Mouse (Mus musculus) adrenal gland, adult (tissue): Measurements from ENCODE around the gene Clcn7.

Source experiments
- DNase-seq, 2 experiments: peaks; one replicate each; pipeline ENCODE4 v3.0.0; 2022 to 2023; ENCODE audit warnings: low spot score in 1 of 2; ENCODE audit not compliant: inconsistent age in 2 of 2

The Clcn7 gene

DNA sequence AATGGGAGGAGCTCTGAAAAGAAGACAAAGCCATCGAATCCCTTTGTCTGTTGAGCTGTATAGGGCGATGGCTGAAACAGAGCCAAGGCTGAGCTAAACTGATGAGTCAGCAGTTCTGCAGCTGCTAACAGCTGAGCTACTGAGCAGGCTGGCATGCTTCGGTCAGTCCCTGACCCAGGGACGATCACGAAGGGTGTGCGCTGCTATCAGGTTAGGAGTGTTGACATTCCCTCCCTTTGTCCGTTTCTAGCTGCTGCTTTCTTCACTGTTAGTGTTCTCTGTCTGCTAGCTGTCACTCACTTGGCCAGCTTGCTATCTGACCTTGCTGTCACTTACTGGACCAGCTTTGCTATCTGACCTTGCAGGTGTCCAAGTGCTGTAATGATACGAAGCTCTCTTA, 6.1 kb upstream of the Clcn7 start:
- DNase-seq, result peak; percentile 55 to 80

DNA sequence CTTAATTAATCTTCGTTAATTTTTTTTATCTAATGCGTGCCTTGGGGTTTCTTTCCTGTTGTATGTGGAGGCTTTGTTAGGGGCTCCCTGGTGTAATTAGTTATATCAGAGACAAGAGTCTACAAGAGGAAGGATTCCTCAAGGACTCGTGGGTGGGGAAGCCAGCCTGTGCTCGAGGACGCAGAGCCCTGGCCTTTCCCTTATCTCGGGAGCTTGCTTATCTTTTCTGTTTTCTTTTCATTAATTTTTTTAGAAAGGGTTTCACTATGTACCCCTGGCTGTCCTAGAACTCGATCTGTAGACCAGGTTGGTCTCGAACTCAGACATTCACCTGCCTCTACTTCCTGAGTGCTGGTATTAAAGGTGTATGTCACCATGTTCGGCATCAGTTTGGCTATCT, 5.5 kb upstream of the Clcn7 start:
- DNase-seq, result peak; percentile 38 to 64

DNA sequence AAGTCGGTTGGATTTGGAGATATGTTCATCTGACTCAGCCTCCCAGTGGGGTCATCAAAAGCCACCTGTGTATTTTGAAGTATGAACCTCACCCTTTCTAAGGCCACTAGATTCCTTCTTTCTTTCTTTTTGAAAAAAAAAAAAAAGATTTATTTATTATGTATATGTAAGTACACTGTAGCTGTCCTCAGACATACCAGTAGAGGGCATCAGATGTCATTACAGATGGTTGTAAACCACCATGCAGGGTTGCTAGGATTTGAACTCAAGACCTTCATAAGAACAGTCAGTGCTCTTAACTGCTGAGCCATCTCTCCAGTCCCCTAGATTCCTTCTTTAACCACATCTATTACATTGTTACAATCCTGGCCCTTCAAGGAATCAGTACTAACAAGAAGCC, 3.1 kb upstream of the Clcn7 start:
- DNase-seq, result no peak

DNA sequence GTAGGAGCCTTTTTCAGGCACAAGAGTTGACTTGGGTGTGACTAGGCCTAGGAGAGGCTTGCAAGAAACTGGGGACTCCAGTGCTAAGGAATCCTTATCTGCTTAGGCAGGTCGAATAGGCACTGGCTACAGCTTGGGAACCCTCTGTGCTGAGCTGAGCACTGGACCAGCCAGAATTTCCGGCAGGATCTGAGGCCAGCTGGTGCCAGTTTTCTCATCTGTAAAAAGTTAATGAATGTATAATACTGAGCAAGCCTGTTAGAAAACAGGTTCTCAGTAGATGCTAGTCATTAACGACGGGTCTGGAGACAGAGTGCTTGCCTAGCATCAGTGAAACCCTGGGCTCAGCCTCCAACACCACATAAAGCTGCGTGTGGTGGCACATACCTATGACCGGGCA, 2.4 kb downstream of the Clcn7 start:
- no peak for DNase-seq

DNA sequence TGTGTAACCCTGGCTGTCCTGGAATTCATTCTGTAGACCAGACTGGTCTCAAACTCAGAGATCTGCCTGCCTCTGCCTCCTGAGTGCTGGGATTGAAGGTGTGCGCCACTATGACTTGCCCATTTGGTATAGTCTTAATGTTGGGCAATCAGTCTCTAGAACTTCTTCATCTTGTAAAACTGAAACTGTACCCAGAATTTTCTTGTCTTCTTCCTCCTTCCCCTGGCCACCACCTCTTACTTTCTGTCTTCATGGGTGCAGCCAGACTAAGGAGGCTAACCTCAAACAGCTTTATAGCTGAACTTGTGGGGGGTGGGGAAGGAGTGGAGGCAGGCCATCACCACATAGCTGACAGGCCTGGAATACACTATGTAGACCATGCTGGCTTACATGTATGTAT, 5.6 kb downstream of the Clcn7 start:
- no peak for DNase-seq

DNA sequence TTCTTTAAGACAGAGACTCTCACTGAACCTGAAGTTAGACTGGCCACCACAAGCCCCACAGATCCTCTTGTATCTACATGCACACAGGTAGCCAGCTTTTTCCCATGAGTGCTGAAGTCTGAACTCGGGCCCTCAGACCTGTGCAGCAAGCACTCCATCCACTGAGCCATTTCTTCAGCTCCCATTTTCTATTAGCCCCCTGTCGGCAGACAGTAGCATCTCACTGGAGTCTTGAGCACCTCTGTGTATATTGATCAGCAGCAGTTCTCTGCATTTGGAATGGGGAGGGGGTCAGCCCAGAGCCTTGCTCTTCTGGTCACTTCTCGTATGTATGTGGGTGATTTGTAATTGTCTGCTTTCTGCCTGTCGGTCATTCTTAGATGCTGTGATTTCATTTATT, 6.8 kb downstream of the Clcn7 start:
- DNase-seq, result no peak

DNA sequence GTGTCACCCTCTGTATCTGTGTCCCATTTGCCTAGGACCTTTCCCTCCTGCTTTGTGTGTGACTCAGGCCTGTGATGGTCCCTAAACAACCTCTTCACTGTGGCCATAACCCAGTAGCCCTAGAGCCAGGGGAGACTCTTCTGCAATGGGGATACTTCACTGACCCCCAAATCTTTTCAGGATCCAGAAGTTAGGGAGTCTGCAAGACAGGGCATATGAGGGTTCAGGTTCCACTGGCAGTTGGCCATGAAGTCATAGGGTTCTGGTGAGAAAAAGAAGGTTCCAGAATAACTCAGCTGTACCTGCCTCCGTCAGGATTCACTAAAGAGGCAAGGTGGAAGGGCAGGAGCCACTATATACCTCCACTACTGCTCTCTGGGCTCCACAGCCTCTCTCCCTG, 29.0 kb downstream of the Clcn7 start, which contains the start of gene Ccdc154:
TSS of gene Ccdc154 (plus strand) at position 301 of the 400 bp plus-strand sequence.
- no peak for DNase-seq

DNA sequence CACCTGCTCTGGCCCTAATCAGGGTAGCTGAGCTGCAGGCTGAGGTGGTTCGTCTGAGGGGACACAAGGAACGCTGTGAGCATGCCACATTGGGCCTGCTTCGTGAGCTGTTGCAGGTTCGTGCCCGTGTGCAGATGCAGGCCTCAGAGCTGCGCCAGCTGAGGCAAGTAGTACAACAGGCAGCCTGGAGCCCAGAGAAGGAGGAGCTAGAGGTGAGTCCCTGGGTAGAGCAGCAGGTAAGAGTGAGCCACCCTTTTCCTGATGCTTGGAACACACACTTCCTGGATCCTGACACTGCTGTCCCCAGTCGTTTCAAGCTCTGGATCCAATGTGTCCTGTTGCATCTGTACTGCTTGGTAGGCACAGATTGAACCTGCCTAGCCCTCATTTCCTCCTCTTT, 30.2 kb downstream of the Clcn7 start:
- no peak for DNase-seq

DNA sequence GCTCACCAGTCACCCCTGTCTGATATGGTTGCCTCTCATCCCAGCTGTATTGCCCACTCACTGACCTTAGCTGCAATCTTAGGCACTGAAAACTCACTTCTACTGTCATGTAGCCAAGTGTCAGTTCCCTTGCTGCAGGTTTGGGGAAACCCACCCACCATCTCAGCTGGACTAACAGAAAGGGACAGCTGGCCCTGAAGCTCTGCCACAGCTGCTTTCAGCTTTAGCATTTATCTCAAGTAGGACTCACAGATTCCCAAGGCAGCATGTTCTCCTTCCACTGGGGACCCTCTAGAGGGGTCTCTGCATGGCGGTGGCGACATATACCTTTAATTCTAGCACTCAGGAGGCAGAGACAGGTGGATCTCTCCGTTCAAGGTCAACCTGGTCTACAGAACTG, 31.6 kb downstream of the Clcn7 start:
- DNase-seq, result no peak

DNA sequence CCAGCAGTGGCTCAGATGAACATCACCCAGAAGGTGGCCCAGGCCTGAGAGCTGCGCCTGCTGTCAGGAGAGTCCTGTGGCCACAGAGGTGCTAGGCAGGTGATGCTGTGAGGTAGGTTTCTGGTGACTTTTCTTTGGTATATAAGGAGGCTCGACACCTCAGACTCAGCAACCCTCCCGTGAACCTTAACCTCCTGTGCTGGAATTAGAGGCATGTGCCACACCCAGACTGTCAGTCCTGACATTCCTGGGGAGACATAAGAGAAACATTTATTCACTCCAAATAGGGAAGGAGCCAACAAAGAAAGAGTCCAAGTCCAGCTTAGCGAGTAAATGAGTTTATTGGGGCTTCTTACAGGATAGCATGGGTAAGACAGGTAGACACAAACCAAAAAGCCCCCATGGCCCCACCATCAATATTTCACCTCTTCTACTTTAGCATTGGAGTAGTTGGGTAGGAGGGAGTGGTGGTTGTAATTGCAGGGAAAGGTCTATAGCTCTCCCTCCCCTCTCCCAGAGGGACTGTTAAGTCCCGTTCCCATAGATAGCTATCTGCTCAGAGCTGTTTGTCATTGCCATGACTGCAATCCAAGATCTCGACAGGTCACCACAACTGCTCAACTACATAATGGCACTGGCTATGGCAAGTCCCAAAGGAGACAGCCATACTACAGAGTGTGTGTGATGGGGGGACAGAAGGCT, 32.9 kb downstream of the Clcn7 start:
- no peak for DNase-seq

DNA sequence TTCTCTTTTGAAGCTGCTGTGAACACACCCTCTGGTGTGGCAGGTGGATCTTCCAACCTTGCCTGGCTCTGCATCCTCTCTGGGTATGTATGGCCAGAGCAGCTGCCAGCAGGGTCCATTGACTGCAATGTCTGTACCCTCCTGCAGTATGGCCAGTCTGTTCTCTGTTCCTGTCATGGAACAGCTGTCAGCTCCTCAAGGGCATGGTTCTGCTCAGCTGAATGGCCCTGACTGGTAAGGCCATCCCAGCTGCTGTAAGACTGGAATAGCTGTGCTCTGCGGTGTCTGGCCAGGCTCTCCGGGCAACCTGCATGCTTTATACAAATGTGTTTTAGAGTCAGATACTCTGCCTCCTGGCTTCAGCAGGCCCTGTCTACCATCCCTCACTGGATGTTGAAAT, 36.5 kb downstream of the Clcn7 start:
- peak in 1 of 2 experiments; percentile 65 for DNase-seq

DNA sequence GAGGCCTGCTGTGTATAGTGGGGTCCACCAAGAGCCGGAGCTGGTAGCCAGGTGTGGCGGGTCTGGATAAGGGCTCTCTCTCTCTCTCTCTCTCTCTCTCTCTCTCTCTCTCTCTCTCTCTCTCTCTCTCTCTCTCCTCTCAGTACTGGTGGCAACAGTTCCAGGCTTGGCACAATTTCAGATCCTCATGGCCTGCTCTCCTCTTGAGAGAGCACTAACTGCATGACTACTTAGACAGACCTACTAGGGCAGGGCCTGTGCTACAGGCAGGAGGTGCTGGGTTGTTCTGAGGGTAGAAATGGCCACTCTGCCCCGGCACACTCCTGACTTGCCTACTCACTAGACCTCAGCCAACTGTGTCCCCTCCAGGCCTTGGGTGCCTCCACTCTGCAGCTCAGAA, 39.4 kb downstream of the Clcn7 start:
- no peak for DNase-seq

DNA sequence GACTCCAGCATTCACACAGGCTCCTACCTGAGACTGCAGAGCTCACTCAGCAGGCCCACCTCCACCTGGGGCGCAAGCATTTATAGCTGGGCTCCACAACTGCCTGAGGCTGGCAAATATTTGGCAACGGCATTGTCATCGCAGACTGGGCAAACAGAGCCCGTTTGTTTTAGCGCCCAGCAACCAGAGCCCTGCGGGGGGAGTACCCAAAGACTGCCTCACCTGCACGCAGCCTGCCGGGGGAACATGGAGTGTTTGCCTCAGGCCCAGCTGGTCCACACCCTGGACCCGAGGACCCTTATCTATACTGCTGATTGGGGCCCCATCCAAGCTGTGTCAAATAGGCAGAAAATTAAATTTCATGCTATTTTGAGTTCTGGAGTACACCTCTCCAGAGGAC, 42.2 kb downstream of the Clcn7 start, which contains the start of gene Gm38655:
TSS of gene Gm38655 (minus strand) at position 61 of the 400 bp plus-strand sequence.
- DNase-seq, result no peak

DNA sequence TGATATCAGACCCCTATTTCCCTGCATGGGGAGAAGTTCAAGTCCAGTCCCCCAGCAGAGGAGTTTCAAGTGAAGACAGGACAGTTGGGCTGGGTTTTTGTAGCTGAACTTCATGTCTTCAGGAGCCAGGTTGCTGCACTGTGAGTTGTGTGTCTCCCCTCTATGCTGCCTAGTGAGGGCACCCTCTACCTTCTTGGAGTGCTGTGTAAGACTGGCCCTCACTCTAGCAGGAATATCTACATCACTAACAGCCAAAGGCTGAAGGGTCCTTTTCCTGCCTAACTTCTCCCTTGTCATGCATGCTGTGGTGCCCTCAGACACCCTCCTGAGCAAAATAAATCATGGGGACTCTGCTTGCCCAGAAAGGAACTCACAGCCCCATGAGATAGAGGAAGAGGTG, 50.0 kb downstream of the Clcn7 start:
- DNase-seq, result no peak

DNA sequence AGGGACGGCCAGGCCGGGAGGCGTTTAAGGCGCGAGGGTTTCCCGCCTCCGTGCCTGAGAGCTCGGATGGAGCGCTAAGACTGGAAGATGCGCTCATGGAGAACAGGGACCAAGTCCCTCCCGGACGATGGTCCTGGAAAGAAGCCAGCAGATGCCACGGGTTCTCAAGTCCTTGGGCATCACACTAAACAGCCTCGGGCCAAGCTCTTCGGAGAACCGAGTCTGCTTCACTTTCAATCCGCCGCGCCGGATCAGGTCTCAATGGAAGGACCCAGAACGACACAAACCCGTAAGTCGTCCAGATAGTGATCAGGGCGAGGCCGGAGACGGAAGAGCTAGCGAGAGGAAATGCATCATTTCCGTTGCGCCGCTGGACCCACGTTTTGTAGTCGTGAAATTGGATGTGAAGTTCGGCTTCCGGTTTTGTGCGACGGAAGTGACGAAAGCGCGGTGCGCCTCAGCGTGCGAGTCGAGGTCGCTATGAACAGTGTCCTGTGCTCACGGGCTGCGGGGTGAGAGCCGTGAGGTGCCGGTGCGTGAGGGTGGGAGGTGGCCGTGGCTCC, 51.0 kb downstream of the Clcn7 start, which contains the start of gene BC003965:
TSS of gene BC003965 (plus strand) at position 426 of the 563 bp plus-strand sequence.
- DNase-seq, result peak; percentile 97 to 99

DNA sequence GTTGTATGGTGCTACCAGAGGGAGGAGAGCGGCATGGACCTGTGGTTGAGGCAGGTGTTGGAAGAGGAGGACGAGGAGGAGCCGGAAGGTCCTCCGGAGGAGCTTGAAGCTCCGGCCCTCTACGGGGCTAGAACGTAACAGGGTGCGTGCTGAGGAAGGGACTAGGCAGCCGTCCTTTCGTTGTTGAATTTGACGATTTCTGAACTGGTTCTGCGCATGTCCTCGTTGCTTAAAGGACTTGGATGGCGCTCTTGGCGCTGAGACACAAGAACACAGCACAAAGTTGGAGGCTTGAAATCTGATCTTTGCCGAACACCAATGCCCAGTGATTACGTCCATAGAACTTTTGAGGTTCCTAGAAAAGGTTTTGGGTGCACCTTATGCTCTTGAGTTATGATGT, 51.8 kb downstream of the Clcn7 start:
- DNase-seq, result no peak

DNA sequence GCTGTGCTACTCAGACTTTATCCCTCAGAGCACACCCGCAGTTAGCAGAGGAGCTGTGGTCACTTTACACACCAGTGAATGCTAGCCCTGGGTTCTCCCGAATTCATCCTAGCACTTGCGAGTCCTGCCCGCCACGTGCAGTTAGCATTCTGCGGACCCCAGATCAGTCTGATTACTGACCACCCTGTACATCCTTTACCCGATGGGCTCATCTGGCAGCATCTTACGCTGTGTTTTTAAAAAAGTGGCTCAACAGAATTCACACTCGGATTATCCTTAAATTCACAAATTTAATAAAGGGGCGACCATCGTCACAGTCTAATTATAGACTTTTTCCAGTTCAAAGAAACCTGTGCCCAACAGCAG, 54.6 kb downstream of the Clcn7 start:
- DNase-seq, result no peak

DNA sequence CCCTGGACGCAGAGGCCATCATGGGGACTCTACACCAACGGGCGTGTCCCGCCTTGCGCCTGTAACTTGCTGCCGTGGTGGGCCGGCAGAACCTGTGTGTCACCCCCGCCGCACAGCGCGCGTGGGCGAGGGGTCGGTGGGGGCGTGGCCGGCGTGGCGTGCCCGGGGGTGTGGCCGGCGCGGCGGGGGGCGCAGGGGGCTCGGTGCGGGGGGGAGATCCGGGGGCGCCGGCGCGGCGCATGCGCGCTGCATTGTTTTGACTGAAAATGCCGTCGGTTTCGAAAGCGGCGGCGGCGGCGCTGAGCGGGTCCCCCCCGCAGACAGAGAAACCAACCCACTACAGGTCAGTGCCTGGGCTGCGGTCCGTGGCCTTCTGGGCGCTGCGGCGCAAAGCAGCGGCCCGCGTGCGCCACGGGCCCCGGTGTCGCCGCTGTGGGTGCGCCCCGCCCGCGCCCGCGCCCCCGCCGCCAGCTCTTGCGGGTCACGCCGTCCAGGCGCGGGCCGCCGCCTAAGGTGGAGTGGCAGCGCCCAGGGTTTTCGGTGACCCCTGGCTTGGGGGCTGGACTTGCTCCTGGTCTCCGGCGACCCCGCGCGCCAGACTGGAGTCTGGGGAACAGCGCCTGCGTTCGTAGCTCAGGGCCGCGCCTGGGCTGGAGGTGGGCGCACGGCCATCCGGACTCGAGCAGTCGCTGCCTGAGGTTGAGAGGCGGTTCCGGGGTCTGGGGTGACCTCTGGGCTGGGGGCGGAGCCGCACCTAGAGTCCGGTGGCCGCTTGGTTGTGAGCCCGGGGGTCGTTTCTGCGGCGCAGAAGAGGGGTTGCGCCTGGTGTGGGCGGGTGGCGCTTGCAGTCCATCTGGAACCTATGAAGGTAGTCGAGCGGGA, 55.2 kb downstream of the Clcn7 start, which contains the start of gene Unkl:
TSS of gene Unkl (plus strand) at position 248 of the 882 bp plus-strand sequence.
- peak; percentile 86 to 94 for DNase-seq

DNA sequence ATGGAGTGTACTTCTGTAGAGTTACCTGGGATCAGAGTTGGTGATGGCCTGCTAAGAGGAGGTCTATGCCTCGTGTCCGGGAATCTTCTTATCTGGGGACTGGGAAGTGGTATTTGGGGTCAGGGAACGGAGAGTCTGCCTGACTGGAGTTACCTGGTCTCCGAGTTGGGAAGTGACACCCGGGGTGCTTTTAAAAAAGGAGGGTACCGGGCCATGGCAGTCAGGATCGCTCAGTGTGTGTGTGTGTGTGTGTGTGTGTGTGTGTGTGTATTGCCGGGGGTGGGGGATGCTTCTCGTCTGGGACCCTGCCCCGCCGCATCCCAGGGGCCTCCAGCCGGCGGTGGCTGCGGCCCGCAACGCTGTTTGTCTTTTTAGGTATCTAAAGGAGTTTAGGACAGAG, 55.9 kb downstream of the Clcn7 start:
- no peak for DNase-seq

DNA sequence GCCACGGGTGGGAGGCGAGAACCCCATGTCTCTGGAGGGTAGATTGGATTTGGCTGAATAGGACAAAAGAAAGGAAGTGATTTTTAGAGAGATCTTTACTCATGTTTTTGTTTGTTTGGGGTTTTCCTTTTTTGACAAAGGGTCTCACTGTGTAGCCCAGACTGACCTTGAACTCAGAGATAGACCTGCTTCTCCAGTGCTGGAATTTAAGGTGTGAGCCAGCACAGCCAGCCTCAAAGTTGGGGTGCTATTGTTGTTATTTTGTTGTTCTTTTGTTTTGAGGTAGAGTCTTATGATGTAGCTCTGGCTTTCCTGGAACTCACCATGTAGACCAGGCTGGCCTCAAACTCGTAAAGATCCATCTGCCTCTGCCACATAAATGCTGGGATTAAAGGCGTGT, 69.2 kb downstream of the Clcn7 start:
- no peak for DNase-seq

DNA sequence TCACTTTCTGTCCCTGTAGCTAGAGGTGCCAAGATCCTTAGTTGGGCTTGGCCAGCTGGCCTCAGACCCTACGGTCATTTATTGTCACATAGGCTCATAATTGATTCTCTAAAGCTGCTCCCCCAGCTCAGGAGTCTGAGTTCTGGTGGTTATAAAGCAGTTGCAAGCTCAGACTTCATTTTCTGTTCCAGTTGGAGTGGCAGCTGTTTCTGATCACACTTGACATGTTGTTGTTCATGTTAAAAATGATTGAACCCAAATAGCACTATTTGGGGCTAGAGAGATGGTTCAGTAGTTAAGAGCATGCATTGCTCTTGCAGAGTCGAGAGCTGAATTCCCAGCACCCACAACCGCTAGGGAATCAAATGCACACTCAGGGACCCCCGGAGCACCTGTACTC, 76.8 kb downstream of the Clcn7 start:
- DNase-seq, result no peak
